Mouse (Mus musculus): ENCODE data around the gene Ttll9. TPM values are rescaled to one million over a fixed set of nuclear protein-coding genes. Genes with fewer than 3 reads are reported as not detected.

The Ttll9 gene
- 0.27 TPM in 2 replicates for polyA plus RNA-seq (2015; fragmentation: Nextera tagmentation; extraction: Ambion mirVana)

- Histone ChIP-seq H3K27me3 (ENCODE audit: control insufficient read depth, insufficient read depth, low read length) (no peaks in the 10 kb centered on the region; the same call in 1 of the 2 replicates), H3K4me3 (replicated peaks; ENCODE audit: low read length) (peak within 1 kb of the TSS; percentile 49), H3K36me3 (ENCODE audit: control insufficient read depth, insufficient read depth, low read length) (no peaks in the 10 kb centered on the region), H3K4me2 (ENCODE audit: low read depth, low read length) (peak within 1 kb of the TSS; percentile 87), H3K4me1 (ENCODE audit: control insufficient read depth, insufficient read depth, low read length) (no peaks in the 10 kb centered on the region), H3K9me3 (replicated peaks; ENCODE audit: control insufficient read depth, low read length) (no peaks in the 10 kb centered on the region), H3K27ac (ENCODE audit: low read length) (no peak within 1 kb of the TSS), H3K9ac (ENCODE audit: low read length) (peak within 1 kb of the TSS; percentile 57)
- 1% methylated on average over 34 of the region's 34 CpGs for WGBS
- peak; percentile 87 for ATAC-seq (ENCODE audit: insufficient read depth, low FRiP score)
Observed at GRCm38 (mm10) chr2:152962091-152962793, at the start of gene Ttll9. Ttll9 (plus strand) TSS chr2:152962485.

DNA sequence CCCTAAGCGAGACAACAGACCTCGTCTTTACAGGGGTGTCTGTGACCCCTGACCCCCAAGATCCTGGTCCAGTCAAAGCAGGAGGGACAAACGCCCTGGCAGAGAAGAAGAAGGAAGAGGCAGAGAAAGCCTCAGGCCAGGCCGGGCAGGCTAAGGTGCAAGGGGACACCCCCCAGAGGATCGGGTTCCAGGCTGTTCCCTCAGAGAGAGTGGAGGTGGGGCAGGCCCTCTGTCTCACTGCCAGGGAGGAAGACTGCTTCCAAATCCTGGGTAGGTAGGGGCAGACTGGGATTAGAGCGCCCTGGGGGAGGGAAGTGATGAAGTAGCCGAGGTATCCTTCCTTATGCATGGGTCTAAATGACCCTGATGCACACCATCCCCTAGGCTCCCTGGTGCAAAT, 48.8 kb upstream of the Ttll9 start:
- H3K4me1 ChIP-seq (ENCODE audit: control insufficient read depth, insufficient read depth, low read length), result peaks cover 2% of the 10 kb centered on the region; the same call in 1 of the 2 replicates
- H3K9ac ChIP-seq (ENCODE audit: low read length), result no peak overlapping the region
- no peak overlapping the region for H3K4me3 ChIP-seq (replicated peaks; ENCODE audit: low read length)
- ATAC-seq (ENCODE audit: insufficient read depth, low FRiP score), result no peak
- WGBS, result 26% methylated on average over 7 of the region's 7 CpGs
- H3K27ac ChIP-seq (ENCODE audit: low read length), result no peak overlapping the region
- no peaks in the 10 kb centered on the region for H3K9me3 ChIP-seq (replicated peaks; ENCODE audit: control insufficient read depth, low read length)
- H3K27me3 ChIP-seq (ENCODE audit: control insufficient read depth, insufficient read depth, low read length), result peaks cover 37% of the 10 kb centered on the region
- H3K4me2 ChIP-seq (ENCODE audit: low read depth, low read length), result no peak overlapping the region
- H3K36me3 ChIP-seq (ENCODE audit: control insufficient read depth, insufficient read depth, low read length), result no peaks in the 10 kb centered on the region

- 4% methylated on average over 18 of the region's 18 CpGs for WGBS
- Histone ChIP-seq H3K27me3 (ENCODE audit: control insufficient read depth, insufficient read depth, low read length) (peaks cover 37% of the 10 kb centered on the region), H3K4me2 (ENCODE audit: low read depth, low read length) (peak overlapping the region; percentile 30; the same call in 1 of the 2 replicates), H3K9ac (ENCODE audit: low read length) (peak overlapping the region; percentile 28; the same call in 1 of the 2 replicates), H3K4me3 (replicated peaks; ENCODE audit: low read length) (no peak overlapping the region), H3K4me1 (ENCODE audit: control insufficient read depth, insufficient read depth, low read length) (peaks cover 2% of the 10 kb centered on the region; the same call in 1 of the 2 replicates), H3K9me3 (replicated peaks; ENCODE audit: control insufficient read depth, low read length) (no peaks in the 10 kb centered on the region), H3K27ac (ENCODE audit: low read length) (no peak overlapping the region), H3K36me3 (ENCODE audit: control insufficient read depth, insufficient read depth, low read length) (no peaks in the 10 kb centered on the region)
- peak; percentile 53; the same call in 1 of the 2 replicates for ATAC-seq (ENCODE audit: insufficient read depth, low FRiP score)
Observed at GRCm38 (mm10) chr2:152914310-152915120, 47.8 kb upstream of the Ttll9 start.

GRCm38 (mm10) chr2:152915453-152915852, 46.8 kb upstream of the Ttll9 start:
- Histone ChIP-seq H3K4me3 (replicated peaks; ENCODE audit: low read length) (no peak overlapping the region), H3K4me1 (ENCODE audit: control insufficient read depth, insufficient read depth, low read length) (peaks cover 2% of the 10 kb centered on the region; the same call in 1 of the 2 replicates), H3K27me3 (ENCODE audit: control insufficient read depth, insufficient read depth, low read length) (peaks cover 35% of the 10 kb centered on the region), H3K9ac (ENCODE audit: low read length) (no peak overlapping the region), H3K36me3 (ENCODE audit: control insufficient read depth, insufficient read depth, low read length) (no peaks in the 10 kb centered on the region), H3K27ac (ENCODE audit: low read length) (no peak overlapping the region), H3K4me2 (ENCODE audit: low read depth, low read length) (no peak overlapping the region), H3K9me3 (replicated peaks; ENCODE audit: control insufficient read depth, low read length) (no peaks in the 10 kb centered on the region)
- WGBS, result 63% methylated on average over 4 of the region's 4 CpGs
- no peak for ATAC-seq (ENCODE audit: insufficient read depth, low FRiP score)

- no peak overlapping the region for H3K4me2 ChIP-seq (ENCODE audit: low read depth, low read length)
- 48% methylated on average over 5 of the region's 5 CpGs for WGBS
- H3K27me3 ChIP-seq (ENCODE audit: control insufficient read depth, insufficient read depth, low read length), result peaks cover 29% of the 10 kb centered on the region
- ATAC-seq (ENCODE audit: insufficient read depth, low FRiP score), result no peak
- H3K4me1 ChIP-seq (ENCODE audit: control insufficient read depth, insufficient read depth, low read length), result peaks cover 2% of the 10 kb centered on the region; the same call in 1 of the 2 replicates
- H3K9me3 ChIP-seq (replicated peaks; ENCODE audit: control insufficient read depth, low read length), result no peaks in the 10 kb centered on the region
- H3K9ac ChIP-seq (ENCODE audit: low read length), result no peak overlapping the region
- no peaks in the 10 kb centered on the region for H3K36me3 ChIP-seq (ENCODE audit: control insufficient read depth, insufficient read depth, low read length)
- no peak overlapping the region for H3K27ac ChIP-seq (ENCODE audit: low read length)
- no peak overlapping the region for H3K4me3 ChIP-seq (replicated peaks; ENCODE audit: low read length)
Observed at GRCm38 (mm10) chr2:152916111-152916510, 46.2 kb upstream of the Ttll9 start.

DNA sequence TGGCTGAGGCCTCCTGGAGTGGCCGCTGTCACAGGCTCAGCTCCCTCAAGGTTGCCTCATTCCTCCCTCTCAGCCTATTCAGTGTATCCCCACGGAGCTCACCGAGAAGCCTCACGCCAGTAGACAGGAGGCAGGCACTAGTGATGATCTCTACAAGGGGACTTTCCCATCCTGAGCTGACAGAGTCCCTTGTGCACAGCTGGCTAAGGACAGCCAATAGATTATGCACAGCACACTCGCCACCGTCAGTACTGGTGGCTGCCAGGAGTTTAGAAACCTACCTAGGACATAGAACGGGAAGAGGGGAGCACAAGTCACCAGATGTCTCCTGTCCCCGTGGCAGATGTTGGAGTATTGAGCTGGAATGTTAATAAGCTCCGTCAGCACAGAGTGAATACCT, 44.6 kb upstream of the Ttll9 start:
- H3K9me3 ChIP-seq (replicated peaks; ENCODE audit: control insufficient read depth, low read length), result no peaks in the 10 kb centered on the region
- H3K4me1 ChIP-seq (ENCODE audit: control insufficient read depth, insufficient read depth, low read length), result peaks cover 2% of the 10 kb centered on the region; the same call in 1 of the 2 replicates
- no peak overlapping the region for H3K27ac ChIP-seq (ENCODE audit: low read length)
- H3K4me3 ChIP-seq (replicated peaks; ENCODE audit: low read length), result no peak overlapping the region
- peaks cover 14% of the 10 kb centered on the region for H3K27me3 ChIP-seq (ENCODE audit: control insufficient read depth, insufficient read depth, low read length)
- no peaks in the 10 kb centered on the region for H3K36me3 ChIP-seq (ENCODE audit: control insufficient read depth, insufficient read depth, low read length)
- no peak overlapping the region for H3K9ac ChIP-seq (ENCODE audit: low read length)
- H3K4me2 ChIP-seq (ENCODE audit: low read depth, low read length), result no peak overlapping the region
- WGBS, result 44% methylated on average over 9 of the region's 9 CpGs
- no peak for ATAC-seq (ENCODE audit: insufficient read depth, low FRiP score)

- no peak overlapping the region for H3K4me2 ChIP-seq (ENCODE audit: low read depth, low read length)
- no peak overlapping the region for H3K9ac ChIP-seq (ENCODE audit: low read length)
- 34% methylated on average over 6 of the region's 7 CpGs for WGBS
- H3K4me3 ChIP-seq (replicated peaks; ENCODE audit: low read length), result no peak overlapping the region
- H3K27me3 ChIP-seq (ENCODE audit: control insufficient read depth, insufficient read depth, low read length), result no peaks in the 10 kb centered on the region; the same call in 1 of the 2 replicates
- H3K36me3 ChIP-seq (ENCODE audit: control insufficient read depth, insufficient read depth, low read length), result no peaks in the 10 kb centered on the region
- ATAC-seq (ENCODE audit: insufficient read depth, low FRiP score), result no peak
- H3K27ac ChIP-seq (ENCODE audit: low read length), result no peak overlapping the region
- H3K4me1 ChIP-seq (ENCODE audit: control insufficient read depth, insufficient read depth, low read length), result peaks cover 11% of the 10 kb centered on the region; the same call in 1 of the 2 replicates
- H3K9me3 ChIP-seq (replicated peaks; ENCODE audit: control insufficient read depth, low read length), result no peaks in the 10 kb centered on the region
Observed at GRCm38 (mm10) chr2:152922376-152922775, 39.9 kb upstream of the Ttll9 start.

DNA sequence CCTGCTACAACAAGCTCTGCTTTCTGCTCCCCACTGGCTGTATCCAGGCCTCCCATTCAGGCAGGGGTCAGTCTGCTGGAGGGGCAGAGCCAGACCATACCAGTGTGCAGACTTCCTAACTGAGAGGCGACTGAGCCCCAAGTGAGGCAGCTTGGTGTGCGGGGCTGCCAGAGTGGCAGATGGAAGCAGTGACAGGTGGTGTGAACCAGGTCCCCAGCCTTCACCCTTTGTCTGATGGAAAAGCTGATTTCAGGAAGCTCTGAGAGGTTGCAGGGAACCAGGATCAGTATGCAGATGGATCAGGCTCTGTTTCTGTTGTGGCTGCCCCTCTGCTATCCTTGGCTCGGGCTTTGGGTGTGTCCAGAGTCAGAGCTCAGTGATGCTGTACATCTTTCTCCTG, 38.7 kb upstream of the Ttll9 start:
- 78% methylated on average over 3 of the region's 3 CpGs for WGBS
- Histone ChIP-seq H3K27ac (ENCODE audit: low read length) (no peak overlapping the region), H3K36me3 (ENCODE audit: control insufficient read depth, insufficient read depth, low read length) (no peaks in the 10 kb centered on the region), H3K27me3 (ENCODE audit: control insufficient read depth, insufficient read depth, low read length) (no peaks in the 10 kb centered on the region), H3K9ac (ENCODE audit: low read length) (no peak overlapping the region), H3K4me1 (ENCODE audit: control insufficient read depth, insufficient read depth, low read length) (peaks cover 11% of the 10 kb centered on the region; the same call in 1 of the 2 replicates), H3K4me3 (replicated peaks; ENCODE audit: low read length) (no peak overlapping the region), H3K9me3 (replicated peaks; ENCODE audit: control insufficient read depth, low read length) (no peaks in the 10 kb centered on the region), H3K4me2 (ENCODE audit: low read depth, low read length) (no peak overlapping the region)
- no peak for ATAC-seq (ENCODE audit: insufficient read depth, low FRiP score)

DNA sequence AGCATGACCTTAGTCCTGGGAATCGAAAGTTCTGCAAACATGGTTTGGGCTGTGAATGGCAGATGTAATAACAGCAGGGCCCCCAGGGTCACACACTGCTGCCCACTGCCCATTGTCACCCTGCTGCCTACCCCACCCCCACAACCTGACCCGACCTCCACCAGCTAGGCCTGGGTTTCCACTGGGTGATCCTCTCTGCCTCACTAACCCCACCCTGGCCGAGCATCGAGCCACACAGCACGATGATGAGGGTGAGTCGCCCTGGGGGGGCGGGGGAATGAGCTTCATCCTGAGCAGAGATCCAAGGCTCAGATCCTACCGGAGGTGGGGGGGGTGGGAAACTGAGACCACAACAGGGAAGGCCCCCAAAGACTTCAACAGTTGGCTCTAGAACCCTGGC, 38.2 kb upstream of the Ttll9 start:
- no peak for ATAC-seq (ENCODE audit: insufficient read depth, low FRiP score)
- WGBS, result 49% methylated on average over 8 of the region's 8 CpGs
- H3K27ac ChIP-seq (ENCODE audit: low read length), result no peak overlapping the region

More for the DNA sequence above, 38.2 kb upstream of the Ttll9 start:
- H3K9me3 ChIP-seq (replicated peaks; ENCODE audit: control insufficient read depth, low read length), result no peaks in the 10 kb centered on the region
- no peak overlapping the region for H3K4me2 ChIP-seq (ENCODE audit: low read depth, low read length)
- no peak overlapping the region for H3K9ac ChIP-seq (ENCODE audit: low read length)
- H3K36me3 ChIP-seq (ENCODE audit: control insufficient read depth, insufficient read depth, low read length), result no peaks in the 10 kb centered on the region
- peaks cover 15% of the 10 kb centered on the region for H3K4me1 ChIP-seq (ENCODE audit: control insufficient read depth, insufficient read depth, low read length)
- H3K27me3 ChIP-seq (ENCODE audit: control insufficient read depth, insufficient read depth, low read length), result no peaks in the 10 kb centered on the region
- no peak overlapping the region for H3K4me3 ChIP-seq (replicated peaks; ENCODE audit: low read length)
